Mouse (Mus musculus): Measurements from ENCODE around the gene Ccl11. TPM values are rescaled to one million over a fixed set of nuclear protein-coding genes. Genes with fewer than 3 reads are reported as not detected.

Ccl11 gene
- polyA plus RNA-seq, 1 experiment from 2014 or later: 0.09 TPM

- no peaks in the 10 kb centered on the region for H3K4me1 ChIP-seq (replicated peaks)
- H3K36me3 ChIP-seq: no peaks in the 10 kb centered on the region
- H3K4me3 ChIP-seq (replicated peaks): no peak overlapping the region
- WGBS (ENCODE audit: insufficient replicate concordance): 52% methylated on average over 2 of the region's 2 CpGs
- H3K9me3 ChIP-seq (replicated peaks): no peaks in the 10 kb centered on the region
- ATAC-seq (ENCODE audit: low read depth): no peak
- H3K9ac ChIP-seq: no peak overlapping the region
- no peak overlapping the region for H3K27ac ChIP-seq
- no peaks in the 10 kb centered on the region for H3K27me3 ChIP-seq
- no peak overlapping the region for H3K4me2 ChIP-seq
- no peak for DNase-seq
These were observed 5.8 kb downstream of the Ccl11 start for GRCm38 (mm10) chr11:82063454-82063853.

GRCm38 (mm10) chr11:82066953-82067571 is 9.4 kb downstream of the Ccl11 start:
- H3K4me1 ChIP-seq (replicated peaks): no peaks in the 10 kb centered on the region
- H3K36me3 ChIP-seq: no peaks in the 10 kb centered on the region
- H3K4me2 ChIP-seq: no peak overlapping the region
- no peaks in the 10 kb centered on the region for H3K27me3 ChIP-seq
- no peak overlapping the region for H3K27ac ChIP-seq
- WGBS (ENCODE audit: insufficient replicate concordance): 67% methylated on average over 7 of the region's 7 CpGs
- DNase-seq (no peak), ATAC-seq (ENCODE audit: low read depth) (no peak)
- no peak overlapping the region for H3K9ac ChIP-seq
- H3K9me3 ChIP-seq (replicated peaks): no peaks in the 10 kb centered on the region
- no peak overlapping the region for H3K4me3 ChIP-seq (replicated peaks)

- ATAC-seq (ENCODE audit: low read depth): no peak
- H3K36me3 ChIP-seq: no peaks in the 10 kb centered on the region
These were observed 13.5 kb downstream of the Ccl11 start for GRCm38 (mm10) chr11:82071076-82071475.

GRCm38 (mm10) chr11:82072374-82072773 is 14.8 kb downstream of the Ccl11 start:
- DNase-seq (no peak), ATAC-seq (ENCODE audit: low read depth) (no peak)
- Histone ChIP-seq H3K9ac (no peak overlapping the region), H3K9me3 (replicated peaks) (no peaks in the 10 kb centered on the region), H3K27ac (no peak overlapping the region), H3K4me2 (no peak overlapping the region), H3K4me3 (replicated peaks) (no peak overlapping the region), H3K36me3 (no peaks in the 10 kb centered on the region), H3K4me1 (replicated peaks) (no peaks in the 10 kb centered on the region), H3K27me3 (no peaks in the 10 kb centered on the region)
- 50% methylated on average over 1 of the region's 1 CpGs for WGBS (ENCODE audit: insufficient replicate concordance)

More at GRCm38 (mm10) chr11:82071076-82071475, 13.5 kb downstream of the Ccl11 start:
- no peak overlapping the region for H3K4me2 ChIP-seq
- no peak overlapping the region for H3K9ac ChIP-seq
- H3K4me3 ChIP-seq (replicated peaks): no peak overlapping the region
- no peaks in the 10 kb centered on the region for H3K27me3 ChIP-seq
- no peaks in the 10 kb centered on the region for H3K4me1 ChIP-seq (replicated peaks)
- WGBS (ENCODE audit: insufficient replicate concordance): 48% methylated on average over 3 of the region's 3 CpGs
- no peak overlapping the region for H3K27ac ChIP-seq
- no peak for DNase-seq
- no peaks in the 10 kb centered on the region for H3K9me3 ChIP-seq (replicated peaks)

- ATAC-seq (ENCODE audit: low read depth) (no peak), DNase-seq (no peak)
- H3K27ac ChIP-seq: no peak overlapping the region
- H3K4me2 ChIP-seq: no peak overlapping the region
- no peak overlapping the region for H3K9ac ChIP-seq
- 48% methylated on average over 3 of the region's 3 CpGs for WGBS (ENCODE audit: insufficient replicate concordance)
- no peak overlapping the region for H3K4me3 ChIP-seq (replicated peaks)
- H3K9me3 ChIP-seq (replicated peaks): no peaks in the 10 kb centered on the region
- H3K4me1 ChIP-seq (replicated peaks): no peaks in the 10 kb centered on the region
- no peaks in the 10 kb centered on the region for H3K27me3 ChIP-seq
- H3K36me3 ChIP-seq: no peaks in the 10 kb centered on the region
These were observed 15.4 kb downstream of the Ccl11 start for GRCm38 (mm10) chr11:82072984-82073383.

GRCm38 (mm10) chr11:82073686-82074085 is 16.1 kb downstream of the Ccl11 start:
- no peaks in the 10 kb centered on the region for H3K9me3 ChIP-seq (replicated peaks)
- no peak overlapping the region for H3K9ac ChIP-seq
- H3K4me2 ChIP-seq: no peak overlapping the region
- H3K36me3 ChIP-seq: no peaks in the 10 kb centered on the region
- no peak overlapping the region for H3K27ac ChIP-seq
- no peak overlapping the region for H3K4me3 ChIP-seq (replicated peaks)
- H3K4me1 ChIP-seq (replicated peaks): no peaks in the 10 kb centered on the region
- no peaks in the 10 kb centered on the region for H3K27me3 ChIP-seq
- WGBS (ENCODE audit: insufficient replicate concordance): 63% methylated on average over 3 of the region's 3 CpGs
- no peak for ATAC-seq (ENCODE audit: low read depth)
- DNase-seq: no peak

- Histone ChIP-seq H3K4me2 (no peak overlapping the region), H3K36me3 (no peaks in the 10 kb centered on the region), H3K27ac (no peak overlapping the region), H3K27me3 (no peaks in the 10 kb centered on the region), H3K4me1 (replicated peaks) (no peaks in the 10 kb centered on the region), H3K4me3 (replicated peaks) (no peak overlapping the region), H3K9ac (no peak overlapping the region), H3K9me3 (replicated peaks) (no peaks in the 10 kb centered on the region)
- DNase-seq: no peak
- no peak for ATAC-seq (ENCODE audit: low read depth)
- WGBS (ENCODE audit: insufficient replicate concordance): 41% methylated on average over 3 of the region's 3 CpGs
These were observed 19.4 kb downstream of the Ccl11 start for GRCm38 (mm10) chr11:82077031-82077430.

- no peak for ATAC-seq (ENCODE audit: low read depth)
These were observed 20.6 kb downstream of the Ccl11 start for GRCm38 (mm10) chr11:82078136-82078730.

GRCm38 (mm10) chr11:82080865-82081264 is 23.2 kb downstream of the Ccl11 start:
- Histone ChIP-seq H3K36me3 (no peaks in the 10 kb centered on the region), H3K9me3 (replicated peaks) (no peaks in the 10 kb centered on the region), H3K4me1 (replicated peaks) (no peaks in the 10 kb centered on the region), H3K9ac (no peak overlapping the region), H3K4me3 (replicated peaks) (no peak overlapping the region), H3K27me3 (no peaks in the 10 kb centered on the region), H3K27ac (no peak overlapping the region), H3K4me2 (no peak overlapping the region)
- 32% methylated on average over 3 of the region's 3 CpGs for WGBS (ENCODE audit: insufficient replicate concordance)
- ATAC-seq (ENCODE audit: low read depth) (no peak), DNase-seq (no peak)

More at GRCm38 (mm10) chr11:82078136-82078730, 20.6 kb downstream of the Ccl11 start:
- DNase-seq: no peak
- Histone ChIP-seq H3K9me3 (replicated peaks) (no peaks in the 10 kb centered on the region), H3K4me1 (replicated peaks) (no peaks in the 10 kb centered on the region), H3K36me3 (no peaks in the 10 kb centered on the region), H3K4me3 (replicated peaks) (no peak overlapping the region), H3K27me3 (no peaks in the 10 kb centered on the region), H3K9ac (no peak overlapping the region), H3K4me2 (no peak overlapping the region), H3K27ac (no peak overlapping the region)

GRCm38 (mm10) chr11:82084360-82084759 is 26.7 kb downstream of the Ccl11 start:
- WGBS (ENCODE audit: insufficient replicate concordance): 72% methylated on average over 3 of the region's 3 CpGs
- no peak for ATAC-seq (ENCODE audit: low read depth)
- no peak overlapping the region for H3K4me2 ChIP-seq

GRCm38 (mm10) chr11:82099511-82100323 is 42.1 kb downstream of the Ccl11 start:
- DNase-seq: no peak
- H3K27me3 ChIP-seq: no peaks in the 10 kb centered on the region
- no peaks in the 10 kb centered on the region for H3K9me3 ChIP-seq (replicated peaks)
- no peaks in the 10 kb centered on the region for H3K4me1 ChIP-seq (replicated peaks)
- no peak for ATAC-seq (ENCODE audit: low read depth)
- H3K4me3 ChIP-seq (replicated peaks): no peak overlapping the region
- H3K9ac ChIP-seq: no peak overlapping the region
- WGBS (ENCODE audit: insufficient replicate concordance): 59% methylated on average over 10 of the region's 10 CpGs
- H3K27ac ChIP-seq: no peak overlapping the region
- H3K36me3 ChIP-seq: no peaks in the 10 kb centered on the region
- no peak overlapping the region for H3K4me2 ChIP-seq

More at GRCm38 (mm10) chr11:82084360-82084759, 26.7 kb downstream of the Ccl11 start:
- H3K36me3 ChIP-seq: no peaks in the 10 kb centered on the region
- no peak for DNase-seq
- H3K9ac ChIP-seq: no peak overlapping the region
- no peak overlapping the region for H3K27ac ChIP-seq
- H3K4me1 ChIP-seq (replicated peaks): no peaks in the 10 kb centered on the region
- H3K9me3 ChIP-seq (replicated peaks): no peaks in the 10 kb centered on the region
- H3K27me3 ChIP-seq: no peaks in the 10 kb centered on the region
- H3K4me3 ChIP-seq (replicated peaks): no peak overlapping the region

Measured in liver, embryonic 13.5 days (tissue).